Mouse (Mus musculus): ENCODE results near the gene Ifna11.

Gene Ifna11

DNA sequence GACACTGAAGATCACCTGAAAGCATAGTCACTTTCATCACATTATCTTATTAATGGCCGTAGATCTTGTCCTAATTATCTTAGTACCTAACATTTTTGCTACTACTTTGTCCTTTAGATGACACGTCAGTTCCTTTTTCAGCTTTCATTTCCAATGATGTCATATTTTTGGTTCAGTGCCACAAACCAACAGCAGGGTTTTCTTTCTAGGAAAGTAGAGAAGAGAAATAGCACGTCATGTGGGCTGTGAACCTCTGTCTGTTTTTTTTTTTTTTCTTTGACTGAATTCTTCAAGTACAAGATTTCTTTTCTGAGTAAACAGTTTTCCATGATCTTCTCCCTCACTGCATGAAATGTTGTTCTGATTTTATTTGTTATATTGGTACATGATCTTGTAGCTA lies 20.3 kb downstream of the Ifna11 start:
- no peak for DNase-seq (ENCODE audit: low spot score)

DNA sequence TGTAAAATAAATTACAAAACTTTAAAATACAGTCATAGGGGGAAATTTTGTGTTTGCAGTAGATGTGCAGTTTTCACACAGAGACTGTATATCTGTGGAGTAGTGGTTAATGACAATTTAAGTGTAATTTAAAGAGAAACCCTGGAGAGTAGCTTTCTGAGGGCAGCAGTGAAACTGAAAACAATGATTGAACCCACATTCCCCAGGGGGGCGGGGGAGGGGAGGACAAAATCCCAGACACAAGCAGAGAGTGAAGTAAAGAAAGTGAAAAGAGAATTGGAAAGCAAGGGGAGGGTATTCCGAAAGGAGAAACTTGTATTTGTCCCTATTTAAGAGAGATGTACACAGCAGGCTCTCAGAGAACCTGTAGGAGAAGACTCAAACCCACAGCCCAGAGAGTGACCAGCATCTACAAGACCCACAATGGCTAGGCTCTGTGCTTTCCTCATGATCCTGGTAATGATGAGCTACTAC lies 21.7 kb downstream of the Ifna11 start, which contains the start of gene Ifna4:
Gene Ifna4 (plus strand): TSS at position 424 of the 474 bp plus-strand sequence.
- no peak for DNase-seq (ENCODE audit: low spot score)

DNA sequence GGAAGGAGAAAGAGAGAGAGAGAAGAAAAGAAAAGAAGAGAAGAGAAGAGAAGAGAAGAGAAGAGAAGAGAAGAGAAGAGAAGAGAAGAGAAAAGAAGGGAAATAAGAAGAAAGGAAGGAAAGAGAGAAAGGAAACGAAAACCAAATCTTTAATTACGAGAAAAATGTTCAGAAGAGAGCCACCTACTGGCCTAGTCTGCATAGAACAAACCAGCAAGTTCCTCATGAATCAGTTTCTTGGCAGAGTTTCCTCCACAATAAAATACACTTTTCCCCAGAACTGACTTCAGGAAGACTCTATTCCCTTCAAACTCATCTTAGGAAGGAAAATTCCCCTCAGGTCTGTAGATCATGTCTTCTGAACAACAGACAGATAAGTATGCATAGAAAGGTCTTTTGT lies 25.6 kb downstream of the Ifna11 start:
- DNase-seq (ENCODE audit: low spot score) = no peak

DNA sequence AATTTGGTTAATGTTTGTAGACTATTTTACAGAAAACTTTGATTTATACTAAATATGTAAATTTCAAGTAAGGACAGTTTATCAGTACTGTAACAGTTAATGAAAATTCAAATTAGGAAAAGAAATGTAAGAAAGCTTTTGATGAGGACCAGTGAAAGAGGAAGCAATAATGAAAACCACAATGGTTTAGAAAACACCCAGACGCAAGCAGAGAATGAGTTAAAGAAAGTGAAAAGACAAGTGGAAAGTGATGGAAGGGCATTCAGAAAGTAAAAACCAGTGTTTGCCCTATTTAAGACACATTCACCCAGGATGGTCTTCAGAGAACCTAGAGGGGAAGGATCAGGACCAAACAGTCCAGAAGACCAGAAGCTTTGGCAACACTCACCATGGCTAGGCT lies 29.9 kb downstream of the Ifna11 start, which contains the start of gene Ifna1:
Gene Ifna1 (plus strand): TSS at position 390 of the 400 bp plus-strand sequence.
- DNase-seq (ENCODE audit: low spot score) = no peak

DNA sequence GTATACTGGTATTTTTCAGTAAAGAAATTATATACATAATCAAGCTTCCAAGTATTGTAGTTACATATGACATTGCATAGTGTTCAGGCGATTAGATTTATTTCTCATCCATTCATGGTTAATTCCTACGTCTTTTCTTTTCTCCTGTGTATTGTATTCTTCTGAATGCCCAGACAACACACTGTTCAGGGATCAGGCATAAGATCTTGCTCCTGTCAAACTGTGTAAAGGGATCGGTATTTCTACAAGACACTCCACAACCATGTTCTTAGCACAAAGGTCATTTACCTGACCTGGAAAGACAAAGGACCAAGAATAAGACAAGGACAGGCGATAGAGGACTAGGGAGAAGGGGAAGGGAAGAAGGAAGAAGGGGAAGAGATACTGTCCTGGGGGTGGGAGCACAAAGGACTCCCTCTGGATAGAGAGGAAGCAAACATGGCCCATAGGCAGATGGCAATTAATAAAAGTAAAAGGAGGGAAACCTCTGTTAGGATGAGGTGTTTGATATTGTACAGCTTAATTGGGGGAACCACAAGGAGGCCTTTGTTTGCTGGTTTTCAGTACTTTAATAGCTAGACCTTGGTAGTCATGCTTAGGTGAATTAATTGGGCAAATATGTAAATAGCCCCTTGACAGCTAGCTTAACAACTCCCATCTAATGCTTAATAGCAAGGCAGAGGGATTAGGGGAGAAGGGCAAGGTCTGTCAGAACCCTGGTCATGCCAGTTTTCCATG lies 31.4 kb downstream of the Ifna11 start:
- no peak for DNase-seq (ENCODE audit: low spot score)

DNA sequence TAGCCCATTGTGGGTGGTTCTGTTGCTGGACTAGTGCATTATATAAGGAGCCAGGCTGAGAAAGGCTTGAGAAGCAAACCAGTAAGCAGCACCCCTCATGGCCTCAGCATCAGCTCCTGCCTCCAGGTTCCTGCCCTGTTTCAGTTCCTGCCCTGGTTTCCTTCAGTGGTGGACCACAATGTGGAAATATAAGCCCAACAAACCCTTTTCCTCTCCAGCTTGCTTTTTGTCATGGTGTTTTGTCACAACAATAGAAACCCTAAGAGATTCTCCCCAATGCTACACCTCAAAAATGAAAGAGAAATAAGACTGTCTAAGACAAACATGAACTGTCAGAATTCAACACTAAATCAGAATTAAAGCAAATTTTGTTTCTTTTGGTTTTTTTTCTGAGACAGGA lies 39.5 kb downstream of the Ifna11 start:
- DNase-seq (ENCODE audit: low spot score) = no peak

DNA sequence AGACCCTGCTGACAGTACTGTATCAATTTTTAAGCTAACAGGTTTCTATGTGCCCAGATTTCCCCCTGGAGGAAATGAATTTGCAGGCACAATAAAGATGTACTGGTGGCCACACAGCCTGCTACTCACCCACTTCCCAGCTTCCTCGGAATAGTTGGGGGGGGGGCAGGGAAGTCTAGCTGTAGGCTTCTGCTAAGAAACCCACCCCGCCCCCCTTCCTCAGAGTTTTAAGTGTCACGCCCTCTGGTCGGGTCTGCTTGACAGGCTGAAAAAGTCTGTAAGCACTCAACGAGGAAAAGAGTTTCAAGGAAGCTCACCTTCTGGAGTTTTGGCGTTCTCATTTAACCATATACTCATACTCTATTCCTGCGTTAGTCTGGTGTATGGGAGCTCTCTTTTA lies 43.5 kb downstream of the Ifna11 start:
- DNase-seq (ENCODE audit: low spot score) = no peak

DNA sequence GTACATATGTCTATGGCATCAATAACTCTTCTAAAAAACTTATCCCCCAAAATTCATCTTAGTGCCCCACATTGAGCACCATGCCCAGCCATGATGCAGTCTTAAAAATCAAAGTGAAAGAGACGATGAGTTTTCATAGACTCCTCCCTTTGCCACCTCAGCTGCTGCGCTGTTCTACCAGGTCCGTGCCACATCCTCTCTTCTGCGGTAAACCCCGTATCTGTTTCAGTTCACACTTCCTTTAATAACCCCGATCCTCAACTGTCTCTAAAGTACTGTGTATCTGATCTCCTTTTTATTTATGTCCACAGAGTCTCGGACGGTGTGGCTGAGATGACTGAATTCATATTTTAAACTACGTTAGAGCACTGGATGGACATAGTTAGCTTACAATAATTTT lies 44.8 kb downstream of the Ifna11 start:
- DNase-seq (ENCODE audit: low spot score) = no peak

DNA sequence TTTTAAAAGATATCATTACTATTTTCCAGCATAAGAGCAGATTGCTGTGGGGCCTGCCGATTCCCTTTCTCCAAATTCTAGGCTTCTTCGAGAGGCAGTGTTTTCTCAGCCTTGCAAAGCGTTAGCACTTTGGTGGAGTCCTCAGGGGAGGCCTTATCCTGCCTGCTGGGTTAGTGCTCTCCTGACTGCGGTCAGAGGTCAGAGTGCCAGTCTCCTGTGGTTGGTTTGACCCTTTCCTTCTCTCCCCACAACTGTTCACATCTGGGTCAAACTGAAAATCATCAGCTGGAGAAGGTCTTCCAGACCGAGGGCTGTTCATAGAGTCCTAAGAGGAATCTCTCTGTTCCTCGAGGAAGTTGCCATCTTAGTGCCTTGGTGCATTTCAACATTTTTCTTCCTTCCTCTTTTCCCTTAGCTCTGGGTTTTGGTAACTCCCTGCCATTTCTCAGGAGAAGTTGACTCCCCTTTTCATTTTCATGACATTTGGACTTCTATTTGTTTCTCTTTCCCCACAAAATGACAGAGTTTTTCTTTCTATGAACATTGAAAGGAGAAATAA lies 45.3 kb downstream of the Ifna11 start:
- DNase-seq (ENCODE audit: low spot score) = no peak

DNA sequence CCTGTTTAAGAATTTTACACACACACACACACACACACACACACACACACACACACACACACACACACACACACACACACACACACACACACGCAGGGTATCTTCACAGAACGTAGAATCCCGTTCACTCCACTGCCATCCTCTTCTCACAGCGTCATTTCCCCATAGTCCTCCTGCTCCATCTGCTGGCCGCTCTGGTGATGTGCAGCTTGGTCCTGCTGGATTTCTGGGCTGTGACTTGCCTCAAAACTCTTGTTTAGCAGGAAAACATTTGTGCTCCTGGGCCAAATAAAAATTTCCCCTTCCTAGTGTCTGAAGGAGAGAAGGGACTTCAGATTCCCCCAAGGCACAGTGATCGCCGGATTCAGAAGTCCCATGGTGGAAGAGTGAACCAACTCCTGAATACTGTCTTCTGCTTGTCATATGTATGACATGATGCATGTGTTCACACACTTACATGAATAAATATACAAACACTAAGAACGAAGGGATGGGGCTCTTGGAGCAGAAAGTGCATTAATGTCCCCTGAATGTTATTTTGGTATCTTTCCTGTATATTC lies 47.7 kb downstream of the Ifna11 start:
- DNase-seq (ENCODE audit: low spot score) = peak; percentile 62

DNA sequence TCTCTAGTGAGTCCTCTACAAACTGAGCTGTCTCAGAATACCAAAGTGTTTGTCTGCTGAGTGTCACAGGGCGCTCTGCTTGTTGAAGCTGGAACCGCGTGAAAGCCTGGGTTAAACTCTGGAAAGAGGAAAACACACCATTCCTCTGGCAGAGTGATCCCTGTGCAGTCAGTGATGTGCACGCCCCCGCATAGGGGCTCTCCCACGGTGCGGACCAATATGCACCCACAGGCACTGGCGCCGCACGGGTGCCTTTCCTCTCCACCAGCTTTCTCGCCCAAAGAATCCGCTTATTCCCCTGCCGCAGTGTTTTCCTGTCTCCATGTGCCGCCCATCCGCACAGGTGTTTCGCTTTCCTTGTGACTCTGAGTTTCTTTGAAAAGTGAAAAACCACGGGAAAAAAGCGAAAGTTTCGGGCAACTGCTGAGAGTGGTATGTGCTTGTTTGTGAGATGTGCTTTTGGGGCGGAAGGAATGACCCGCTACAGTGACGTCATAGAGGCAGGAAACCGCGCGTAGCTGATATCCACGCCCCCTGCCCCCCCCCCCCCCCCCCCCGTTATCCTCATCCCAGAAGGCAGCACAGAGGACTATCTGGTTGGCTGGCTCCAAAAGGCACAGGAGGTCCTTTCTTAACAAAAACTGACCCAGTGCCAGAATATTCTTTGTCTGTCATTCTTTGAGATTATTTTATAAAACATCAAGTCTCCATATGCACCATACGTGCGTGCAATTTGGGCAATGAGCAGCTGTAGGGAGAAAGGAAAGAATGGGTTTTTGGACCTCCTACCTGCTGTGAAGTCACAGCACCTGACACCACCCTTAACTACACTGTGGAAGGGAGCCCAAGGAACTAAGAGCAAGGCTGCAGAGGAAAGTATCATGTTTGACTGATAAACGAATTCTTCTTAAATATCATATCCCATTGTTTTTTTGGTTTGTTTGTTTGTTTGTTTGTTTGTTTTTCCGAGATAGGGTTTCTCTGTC lies 48.5 kb downstream of the Ifna11 start:
- DNase-seq (ENCODE audit: low spot score) = peak; percentile 45
